Mouse (Mus musculus) heart, embryonic 11.5 days (tissue): ENCODE data around the gene Slc35b2. TPM values are rescaled to one million over a fixed set of nuclear protein-coding genes. Genes with fewer than 3 reads are reported as not detected.

Experiments used
- ATAC-seq: fragments of 200-750 bp; cut with Nextera tagmentation; replicated peaks from 2 replicates; pipeline ENCODE4 v1.8.0; 2017; ENCODE audit warnings: moderate library complexity; ENCODE audit not compliant: insufficient number of reproducible peaks, low FRiP score, low TSS enrichment
- H3K27ac ChIP-seq: fragments of 300-500 bp; sonication (generic); 2 replicates; pipeline ENCODE4 v1.5.1; 2014; ENCODE audit warnings: mild to moderate bottlenecking, low read depth, low read length
- H3K27me3 ChIP-seq: fragments of 300-500 bp; sonication (generic); 2 replicates; pipeline ENCODE4 v1.6.1; 2014; ENCODE audit warnings: mild to moderate bottlenecking, low read length, mixed read lengths; ENCODE audit not compliant: control insufficient read depth, insufficient read depth
- H3K36me3 ChIP-seq: fragments of 300-500 bp; sonication (generic); 2 replicates; pipeline ENCODE4 v1.6.1; 2014; ENCODE audit warnings: mild to moderate bottlenecking, low read length, moderate library complexity, mixed read lengths; ENCODE audit not compliant: control insufficient read depth, insufficient read depth
- H3K4me1 ChIP-seq: fragments of 300-500 bp; sonication (generic); 2 replicates; pipeline ENCODE4 v1.6.1; 2014; ENCODE audit warnings: low read length; ENCODE audit not compliant: control insufficient read depth, insufficient read depth
- H3K4me2 ChIP-seq: fragments of 300-500 bp; sonication (generic); 2 replicates; pipeline ENCODE4 v1.6.1; 2014; ENCODE audit warnings: mild to moderate bottlenecking, moderate library complexity
- H3K4me3 ChIP-seq: fragments of 300-500 bp; sonication (generic); 2 replicates; pipeline ENCODE4 v1.5.1; 2014; ENCODE audit warnings: low read depth, low read length
- H3K9ac ChIP-seq: fragments of 300-500 bp; sonication (generic); 2 replicates; pipeline ENCODE4 v1.6.1; 2014; ENCODE audit warnings: mild to moderate bottlenecking, low read depth, low read length, moderate library complexity
- H3K9me3 ChIP-seq: fragments of 300-500 bp; sonication (generic); replicated peaks from 2 replicates; pipeline ENCODE4 v1.6.1; 2016; ENCODE audit warnings: low read length; ENCODE audit not compliant: control insufficient read depth
- WGBS: fragments of 180-500 bp; shearing (Covaris S2); extraction: QIAGEN DNeasy Blood & Tissue Kit; methylation state at CpG from one replicate; pipeline ENCODE4 v1.1.7; 2014; ENCODE audit not compliant: insufficient replicate concordance; 5-methylcytosine and 5-hydroxymethylcytosine counted together
- polyA plus RNA-seq: library from polyadenylated mRNA; unstranded; fragments of >200 nt; fragmentation: Nextera tagmentation; extraction: Ambion mirVana; gene quantifications from 2 replicates; pipeline ENCODE4 v1.2.1, GENCODE M21; 2014

Slc35b2 gene
- polyA plus RNA-seq, 1 experiment from 2014 or later: 87.2 TPM

- Histone ChIP-seq H3K9me3 (no peaks in the 10 kb centered on the region), H3K36me3 (no peaks in the 10 kb centered on the region), H3K4me2 (peak overlapping the region; percentile 91), H3K27ac (no peak overlapping the region), H3K4me3 (peak overlapping the region; percentile 65), H3K4me1 (peaks cover 27% of the 10 kb centered on the region), H3K9ac (peak overlapping the region; percentile 74), H3K27me3 (peaks cover 65% of the 10 kb centered on the region)
- WGBS: 9% methylated on average over 22 of the region's 68 CpGs
- peak; percentile 22; the same call in 1 of the 2 replicates for ATAC-seq
Measured at GRCm38 (mm10) chr17:45548541-45549512, 14.8 kb upstream of the Slc35b2 start.

- H3K4me1 ChIP-seq: peaks cover 20% of the 10 kb centered on the region
- no peaks in the 10 kb centered on the region for H3K9me3 ChIP-seq
- H3K4me3 ChIP-seq: peak within 1 kb of the TSS; percentile 65
- H3K36me3 ChIP-seq: no peaks in the 10 kb centered on the region
- H3K27ac ChIP-seq: no peak within 1 kb of the TSS
- no peak for ATAC-seq
- H3K9ac ChIP-seq: peak within 1 kb of the TSS; percentile 74
- H3K27me3 ChIP-seq: peaks cover 56% of the 10 kb centered on the region
- WGBS: 1% methylated on average over 13 of the region's 29 CpGs
- H3K4me2 ChIP-seq: peak within 1 kb of the TSS; percentile 91
Measured at GRCm38 (mm10) chr17:45549617-45550181, 14.0 kb upstream of the Slc35b2 start, which contains the start of gene Tmem151b. TSS of gene Tmem151b (minus strand) at chr17:45549677.

GRCm38 (mm10) chr17:45550253-45550652 is 13.4 kb upstream of the Slc35b2 start:
- Histone ChIP-seq H3K27me3 (peaks cover 50% of the 10 kb centered on the region), H3K27ac (no peak overlapping the region), H3K4me3 (peak overlapping the region; percentile 65), H3K9ac (no peak overlapping the region), H3K36me3 (no peaks in the 10 kb centered on the region), H3K4me2 (peak overlapping the region; percentile 91), H3K9me3 (no peaks in the 10 kb centered on the region), H3K4me1 (peaks cover 15% of the 10 kb centered on the region)
- no peak for ATAC-seq
- 42% methylated on average over 5 of the region's 5 CpGs for WGBS

- Histone ChIP-seq H3K9me3 (no peaks in the 10 kb centered on the region), H3K27me3 (peaks cover 42% of the 10 kb centered on the region), H3K9ac (no peak overlapping the region), H3K4me3 (no peak overlapping the region), H3K4me2 (no peak overlapping the region), H3K4me1 (peaks cover 11% of the 10 kb centered on the region), H3K36me3 (no peaks in the 10 kb centered on the region), H3K27ac (no peak overlapping the region)
- no peak for ATAC-seq
- WGBS: 64% methylated on average over 7 of the region's 7 CpGs
Measured at GRCm38 (mm10) chr17:45551249-45551796, 12.4 kb upstream of the Slc35b2 start.

- no peak for ATAC-seq
- 3% methylated on average over 8 of the region's 8 CpGs for WGBS
- no peak overlapping the region for H3K4me3 ChIP-seq
Measured at GRCm38 (mm10) chr17:45551816-45552451, 11.7 kb upstream of the Slc35b2 start.

GRCm38 (mm10) chr17:45553065-45553464 is 10.6 kb upstream of the Slc35b2 start:
- Histone ChIP-seq H3K27me3 (peaks cover 39% of the 10 kb centered on the region), H3K9ac (no peak overlapping the region), H3K4me2 (no peak overlapping the region), H3K36me3 (no peaks in the 10 kb centered on the region), H3K4me1 (peaks cover 12% of the 10 kb centered on the region), H3K27ac (no peak overlapping the region), H3K4me3 (no peak overlapping the region), H3K9me3 (no peaks in the 10 kb centered on the region)
- 65% methylated on average over 3 of the region's 3 CpGs for WGBS
- no peak for ATAC-seq

More at GRCm38 (mm10) chr17:45551816-45552451, 11.7 kb upstream of the Slc35b2 start:
- peaks cover 42% of the 10 kb centered on the region for H3K27me3 ChIP-seq
- H3K4me2 ChIP-seq: peak overlapping the region; percentile 30; the same call in 1 of the 2 replicates
- no peak overlapping the region for H3K9ac ChIP-seq
- H3K4me1 ChIP-seq: peaks cover 12% of the 10 kb centered on the region
- no peak overlapping the region for H3K27ac ChIP-seq
- H3K9me3 ChIP-seq: no peaks in the 10 kb centered on the region
- no peaks in the 10 kb centered on the region for H3K36me3 ChIP-seq

- Histone ChIP-seq H3K9ac (no peak overlapping the region), H3K27me3 (peaks cover 25% of the 10 kb centered on the region)
- 40% methylated on average over 1 of the region's 1 CpGs for WGBS
Measured at GRCm38 (mm10) chr17:45554420-45554819, 9.3 kb upstream of the Slc35b2 start.

GRCm38 (mm10) chr17:45555452-45556106 is 8.1 kb upstream of the Slc35b2 start, which contains the start of gene Nfkbie:
TSS of gene Nfkbie (plus strand) at chr17:45555703.
- no peak within 1 kb of the TSS for H3K27ac ChIP-seq

More at GRCm38 (mm10) chr17:45554420-45554819, 9.3 kb upstream of the Slc35b2 start:
- Histone ChIP-seq H3K27ac (no peak overlapping the region), H3K4me2 (no peak overlapping the region), H3K4me3 (no peak overlapping the region), H3K9me3 (no peaks in the 10 kb centered on the region), H3K4me1 (peaks cover 9% of the 10 kb centered on the region; the same call in 1 of the 2 replicates), H3K36me3 (no peaks in the 10 kb centered on the region)
- no peak for ATAC-seq

More at GRCm38 (mm10) chr17:45555452-45556106, 8.1 kb upstream of the Slc35b2 start, which contains the start of gene Nfkbie:
- H3K36me3 ChIP-seq: no peaks in the 10 kb centered on the region
- H3K27me3 ChIP-seq: peaks cover 22% of the 10 kb centered on the region
- H3K9ac ChIP-seq: peak within 1 kb of the TSS; percentile 65
- no peaks in the 10 kb centered on the region for H3K9me3 ChIP-seq
- peak within 1 kb of the TSS; percentile 60 for H3K4me3 ChIP-seq
- peaks cover 6% of the 10 kb centered on the region; the same call in 1 of the 2 replicates for H3K4me1 ChIP-seq
- H3K4me2 ChIP-seq: peak within 1 kb of the TSS; percentile 94
- WGBS: under 1% methylated on average over 45 of the region's 45 CpGs
- peak; percentile 74 for ATAC-seq
